Mouse (Mus musculus) T-helper 1 cell (primary cell): ENCODE measurements around the gene Lin28a.

Experiments used
- in situ Hi-C: fragments of 300-600 bp; cut with MboI, MseI; formaldehyde crosslinking; loops from one replicate; pipeline ENCODE4 v1.15.1; 2025; ENCODE audit warnings: high pct_unique_total_duplicates

The Lin28a gene

GRCm38 (mm10) chr4:134018779-134019145 is at the start of gene Lin28a:
Lin28a (minus strand) TSS chr4:134018841.
- in situ Hi-C loops: no loop called here

GRCm38 (mm10) chr4:134067833-134068544 is 49.3 kb upstream of the Lin28a start:
- in situ Hi-C loops: no loop called here

GRCm38 (mm10) chr4:134067383-134067782 is 48.7 kb upstream of the Lin28a start:
- in situ Hi-C loops: no loop called here

GRCm38 (mm10) chr4:134065431-134066004 is 46.9 kb upstream of the Lin28a start:
- in situ Hi-C loops: no loop called here

- in situ Hi-C loops: no loop called here
Observed at GRCm38 (mm10) chr4:134062561-134062960, 43.9 kb upstream of the Lin28a start.

- in situ Hi-C loops: no loop called here
Observed at GRCm38 (mm10) chr4:134061944-134062446, 43.4 kb upstream of the Lin28a start.

GRCm38 (mm10) chr4:134061166-134061830 is 42.7 kb upstream of the Lin28a start:
- in situ Hi-C loops: no loop called here

- in situ Hi-C loops: no loop called here
Observed at GRCm38 (mm10) chr4:134060135-134060865, 41.7 kb upstream of the Lin28a start, which contains the start of gene Crybg2. Crybg2 (plus strand) TSS chr4:134060815.

- in situ Hi-C loops: no loop called here
Observed at GRCm38 (mm10) chr4:134058908-134059307, 40.3 kb upstream of the Lin28a start.

- in situ Hi-C loops: no loop called here
Observed at GRCm38 (mm10) chr4:134058166-134058715, 39.6 kb upstream of the Lin28a start.

- in situ Hi-C loops: no loop called here
Observed at GRCm38 (mm10) chr4:134053538-134053937, 34.9 kb upstream of the Lin28a start, which contains the start of gene Zfp683. Zfp683 (plus strand) TSS chr4:134053838.

- in situ Hi-C loops: no loop called here
Observed at GRCm38 (mm10) chr4:134052560-134052959, 33.9 kb upstream of the Lin28a start.

- in situ Hi-C loops: no loop called here
Observed at GRCm38 (mm10) chr4:134051912-134052311, 33.3 kb upstream of the Lin28a start.

- in situ Hi-C loops: no loop called here
Observed at GRCm38 (mm10) chr4:134047648-134048047, 29.0 kb upstream of the Lin28a start.

GRCm38 (mm10) chr4:134043041-134043440 is 24.4 kb upstream of the Lin28a start:
- in situ Hi-C loops: no loop called here

GRCm38 (mm10) chr4:134041317-134042123 is 22.9 kb upstream of the Lin28a start:
- in situ Hi-C loops: no loop called here

- in situ Hi-C loops: loop anchor here (5.0 kb wide), 1 partner anchor 56 kb away; no protein-coding TSS in a partner anchor
Observed at GRCm38 (mm10) chr4:134035953-134036352, 17.3 kb upstream of the Lin28a start.

GRCm38 (mm10) chr4:134025802-134026201 is 7.2 kb upstream of the Lin28a start:
- in situ Hi-C loops: no loop called here

- in situ Hi-C loops: no loop called here
Observed at GRCm38 (mm10) chr4:134020621-134021020, 2.0 kb upstream of the Lin28a start.

- in situ Hi-C loops: no loop called here
Observed at GRCm38 (mm10) chr4:134019641-134020351, 1.2 kb upstream of the Lin28a start.
